Comparison of ENCODE assay signal across 13 mouse cellular contexts in the genomic region with DNA sequence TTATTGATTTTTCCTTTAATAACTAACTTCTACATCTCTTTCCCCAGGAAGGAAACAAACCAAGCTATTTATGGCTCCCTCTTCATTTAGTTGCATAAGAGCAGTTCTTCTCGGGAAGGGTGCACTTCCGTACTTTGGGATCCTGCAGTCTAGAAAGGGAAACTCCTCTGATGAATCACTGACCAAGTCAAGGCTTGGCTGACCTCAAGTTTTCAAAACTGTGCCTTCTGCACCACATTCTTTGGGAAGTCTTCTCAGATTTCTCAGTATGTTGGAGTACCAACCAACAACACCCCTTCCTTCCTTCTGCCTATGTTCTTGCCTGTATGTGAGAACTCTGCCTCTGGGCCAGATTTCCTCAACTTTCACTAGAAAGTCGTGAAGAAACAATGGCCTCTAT.
DNase-seq lines count a peak whose midpoint lies in the region; ATAC-seq and TF ChIP-seq lines count a peak whose summit lies in the region.
"Had no signal": no experiment of that assay in that cellular context is flagged by ENCODE, and none has a peak within 500 bp of the region (broad histone marks: within the 10 kb centered on the region; RNA-seq: fewer than 3 reads in every experiment).

No protein-coding gene starts in this region.

- peak; percentile 46 to 55 for DNase-seq in heart, adult 9 months (ENCODE audit: low spot score in 2 of 2)
- no peak for DNase-seq in heart, embryonic 10.5 days (ENCODE audit: low spot score)
- peak; percentile 15 for DNase-seq in ovary, adult 18-20 months (ENCODE audit: low spot score)
- DNase-seq in ovary, postnatal 14 days (ENCODE audit: low spot score) = no peak
- DNase-seq in kidney, postnatal 0 days (ENCODE audit: low spot score) = peak; percentile 41
- DNase-seq in urinary bladder, postnatal 25 days (ENCODE audit: low spot score) = no peak
- DNase-seq in right cerebral cortex, postnatal 25 days = no peak
- DNase-seq: cerebellum, adult 18-20 months; right cerebral cortex, postnatal 4 days had no signal

- TF ChIP-seq CTCF in kidney, postnatal 0 days (IDR thresholded peaks at IDR 0.05; ENCODE audit: low read depth) = no peak

- H3K4me1 ChIP-seq in heart, embryonic 10.5 days = no peaks in the 10 kb centered on the region
- H3K4me1 ChIP-seq in kidney, postnatal 0 days (replicated peaks; ENCODE audit: insufficient read depth, low read length) = no peaks in the 10 kb centered on the region
- H3K4me1 ChIP-seq in forebrain, embryonic 15.5 days = no peaks in the 10 kb centered on the region
- H3K4me1 ChIP-seq: embryonic facial prominence, embryonic 12.5 days; heart, embryonic 15.5 days; limb, embryonic 10.5 days had no signal

- H3K27me3 ChIP-seq in heart, embryonic 10.5 days (ENCODE audit: insufficient read depth, poor library complexity, severe bottlenecking) = no peaks in the 10 kb centered on the region
- H3K27me3 ChIP-seq in kidney, postnatal 0 days (ENCODE audit: insufficient read depth, low read length) = no peaks in the 10 kb centered on the region
- no peaks in the 10 kb centered on the region for H3K27me3 ChIP-seq in forebrain, embryonic 15.5 days
- H3K27me3 ChIP-seq: embryonic facial prominence, embryonic 12.5 days; heart, embryonic 15.5 days had no signal

- no peak overlapping the region for H3K27ac ChIP-seq in heart, embryonic 10.5 days
- no peak overlapping the region for H3K27ac ChIP-seq in kidney, postnatal 0 days
- no peak overlapping the region for H3K27ac ChIP-seq in forebrain, embryonic 15.5 days (replicated peaks)
- H3K27ac ChIP-seq: embryonic facial prominence, embryonic 12.5 days; heart, embryonic 15.5 days; limb, embryonic 10.5 days had no signal

- H3K9ac ChIP-seq in kidney, postnatal 0 days (ENCODE audit: low read depth, low read length) = no peak overlapping the region
- H3K9ac ChIP-seq in forebrain, embryonic 15.5 days (replicated peaks) = no peak overlapping the region
- H3K9ac ChIP-seq: embryonic facial prominence, embryonic 12.5 days; heart, embryonic 15.5 days had no signal

- no peak overlapping the region for H3K4me2 ChIP-seq in kidney, postnatal 0 days (ENCODE audit: low read length)
- no peak overlapping the region for H3K4me2 ChIP-seq in forebrain, embryonic 15.5 days (replicated peaks)
- H3K4me2 ChIP-seq: embryonic facial prominence, embryonic 12.5 days; heart, embryonic 15.5 days had no signal

- ATAC-seq in kidney, postnatal 0 days (replicated peaks; ENCODE audit: low FRiP score, low read depth) = no peak
- ATAC-seq in forebrain, embryonic 15.5 days (replicated peaks) = no peak

- no peak overlapping the region for H3K4me3 ChIP-seq in heart, embryonic 10.5 days
- H3K4me3 ChIP-seq in kidney, postnatal 0 days (replicated peaks; ENCODE audit: low read depth, low read length) = no peak overlapping the region
- H3K4me3 ChIP-seq in forebrain, embryonic 15.5 days = no peak overlapping the region
- H3K4me3 ChIP-seq: embryonic facial prominence, embryonic 12.5 days; heart, embryonic 15.5 days; limb, embryonic 10.5 days had no signal

- H3K36me3 ChIP-seq in heart, embryonic 10.5 days = no peaks in the 10 kb centered on the region
- H3K36me3 ChIP-seq in kidney, postnatal 0 days (ENCODE audit: insufficient read depth, low read length) = no peaks in the 10 kb centered on the region
- no peaks in the 10 kb centered on the region for H3K36me3 ChIP-seq in forebrain, embryonic 15.5 days
- H3K36me3 ChIP-seq: embryonic facial prominence, embryonic 12.5 days; heart, embryonic 15.5 days; limb, embryonic 10.5 days had no signal

- 63% methylated on average over 3 of the region's 3 CpGs for WGBS in heart, embryonic 10.5 days
- 62% methylated on average over 3 of the region's 3 CpGs for WGBS in kidney, postnatal 0 days
- 79% methylated on average over 3 of the region's 3 CpGs for WGBS in forebrain, embryonic 15.5 days

- no peaks in the 10 kb centered on the region for H3K9me3 ChIP-seq in heart, embryonic 10.5 days
- H3K9me3 ChIP-seq in kidney, postnatal 0 days (replicated peaks; ENCODE audit: low read length) = no peaks in the 10 kb centered on the region
- no peaks in the 10 kb centered on the region for H3K9me3 ChIP-seq in forebrain, embryonic 15.5 days
- H3K9me3 ChIP-seq: embryonic facial prominence, embryonic 12.5 days; heart, embryonic 15.5 days; limb, embryonic 10.5 days had no signal

Comparison
In these comparisons a context has a peak if more than half of its experiments do, and no peak if none do; other contexts are left out.
1. DNase-seq: peak in heart, adult 9 months (2 of 2), ovary, adult 18-20 months (single experiment) and kidney, postnatal 0 days (single experiment); none in heart, embryonic 10.5 days (single experiment), ovary, postnatal 14 days (single experiment), urinary bladder, postnatal 25 days (single experiment) and right cerebral cortex, postnatal 25 days (single experiment).